Comparison of ENCODE assay signal across 15 mouse cellular contexts in genomic region chr2:19890875-19891274, GRCm38 (mm10). TPM values are rescaled to one million over a fixed set of nuclear protein-coding genes. Genes with fewer than 3 reads are reported as not detected.
DNase-seq lines count a peak whose midpoint lies in the region; ATAC-seq and TF ChIP-seq lines count a peak whose summit lies in the region.
"Had no signal": no experiment of that assay in that cellular context is flagged by ENCODE, and none has a peak within 500 bp of the region (broad histone marks: within the 10 kb centered on the region; RNA-seq: fewer than 3 reads in every experiment).

No protein-coding gene starts in this region.

- TF ChIP-seq EP300 in lung, postnatal 0 days (IDR thresholded peaks at IDR 0.05), result no peak

- H3K4me2 ChIP-seq in lung, postnatal 0 days (replicated peaks; ENCODE audit: low read depth, low read length), result no peak overlapping the region
- H3K4me2 ChIP-seq: midbrain, embryonic 15.5 days had no signal

- no peak for ATAC-seq in lung, postnatal 0 days
- ATAC-seq: forebrain, embryonic 14.5 days; hindbrain, embryonic 16.5 days; midbrain, embryonic 15.5 days had no signal

- no peak for DNase-seq in kidney, adult 2 months
- no peak for DNase-seq in kidney, adult 8-10 months
- no peak for DNase-seq in lung, postnatal 0 days (ENCODE audit: low spot score)
- no peak for DNase-seq in lung, postnatal 10 days
- DNase-seq in ES-CJ7 (ENCODE audit: low read depth, low spot score), result peak; percentile 43
- DNase-seq in naive thymus-derived CD4-positive, alpha-beta T cell, adult 2 months (ENCODE audit: low read depth), result peak; percentile 3
- DNase-seq in right cerebral cortex, postnatal 25 days, result no peak
- no peak for DNase-seq in kidney, adult 9 months
- DNase-seq: adrenal gland, adult 8-10 months; cerebellum, adult 2 months; embryo, embryonic 11 days; kidney, postnatal 10 days had no signal

- no peaks in the 10 kb centered on the region for H3K4me1 ChIP-seq in kidney, adult 2 months (ENCODE audit: control insufficient read depth, insufficient read depth, low read length)
- no peaks in the 10 kb centered on the region for H3K4me1 ChIP-seq in lung, postnatal 0 days (ENCODE audit: insufficient read depth, low read depth, low read length)
- H3K4me1 ChIP-seq: midbrain, embryonic 15.5 days had no signal

- TF ChIP-seq CTCF in kidney, adult 2 months (conservative IDR thresholded peaks at IDR 0.05; ENCODE audit: insufficient read depth, insufficient read length, low read depth, low read length), result peak; percentile 30; the same call in 1 of the 2 replicates
- peak; percentile 28 for TF ChIP-seq CTCF in lung, postnatal 0 days (IDR thresholded peaks at IDR 0.05)

- H3K27ac ChIP-seq in kidney, adult 2 months (ENCODE audit: insufficient read depth, low read depth, low read length), result no peak overlapping the region
- no peak overlapping the region for H3K27ac ChIP-seq in lung, postnatal 0 days (ENCODE audit: low read length)
- H3K27ac ChIP-seq: midbrain, embryonic 15.5 days had no signal

- no peaks in the 10 kb centered on the region for H3K36me3 ChIP-seq in kidney, adult 2 months (ENCODE audit: control insufficient read depth, insufficient read depth, low read length)
- no peaks in the 10 kb centered on the region for H3K36me3 ChIP-seq in lung, postnatal 0 days (ENCODE audit: insufficient read depth, low read length)
- H3K36me3 ChIP-seq: midbrain, embryonic 15.5 days had no signal

- 45% methylated on average over 4 of the region's 4 CpGs for WGBS in kidney, adult 2 months
- WGBS in lung, postnatal 0 days, result 48% methylated on average over 4 of the region's 4 CpGs

- H3K27me3 ChIP-seq in kidney, adult 2 months (replicated peaks; ENCODE audit: control insufficient read depth, insufficient read depth, low read length), result no peaks in the 10 kb centered on the region
- H3K27me3 ChIP-seq in lung, postnatal 0 days (replicated peaks; ENCODE audit: insufficient read depth, low read length), result no peaks in the 10 kb centered on the region
- H3K27me3 ChIP-seq: midbrain, embryonic 15.5 days had no signal

- H3K4me3 ChIP-seq in kidney, adult 2 months (ENCODE audit: insufficient read depth, low read depth, low read length), result no peak overlapping the region
- no peak overlapping the region for H3K4me3 ChIP-seq in lung, postnatal 0 days (ENCODE audit: low read depth, low read length)
- H3K4me3 ChIP-seq: midbrain, embryonic 15.5 days had no signal

- H3K9me3 ChIP-seq in lung, postnatal 0 days (ENCODE audit: low read length), result no peaks in the 10 kb centered on the region
- H3K9me3 ChIP-seq: midbrain, embryonic 15.5 days had no signal

- TF ChIP-seq POLR2A in kidney, adult 2 months (IDR thresholded peaks at IDR 0.05; ENCODE audit: low read depth, low read length), result no peak

- H3K9ac ChIP-seq in lung, postnatal 0 days (replicated peaks; ENCODE audit: low read depth), result no peak overlapping the region
- H3K9ac ChIP-seq: midbrain, embryonic 15.5 days had no signal

RNA-seq across cellular contexts. Expression of gene Etl4, which starts 18.7 kb away (rescaled TPM):
- 19.1 and 21.4 TPM in 2 replicates for polyA plus RNA-seq in kidney, adult 2 months (2012; rRNA removed)
- 15.7 and 16.6 TPM in 2 replicates for polyA plus RNA-seq in lung, postnatal 0 days (2015; fragmentation: Nextera tagmentation; extraction: Ambion mirVana)

Comparison
In these comparisons a context has a peak if more than half of its experiments do, and no peak if none do; other contexts are left out.
1. DNase-seq: peak in ES-CJ7 (single experiment) and naive thymus-derived CD4-positive, alpha-beta T cell, adult 2 months (single experiment); none in kidney, adult 2 months (single experiment), kidney, adult 8-10 months (0 of 2), lung, postnatal 0 days (single experiment), lung, postnatal 10 days (single experiment), right cerebral cortex, postnatal 25 days (single experiment) and kidney, adult 9 months (single experiment).